Comparison of ENCODE assay signal across 8 mouse cellular contexts in the genomic region with DNA sequence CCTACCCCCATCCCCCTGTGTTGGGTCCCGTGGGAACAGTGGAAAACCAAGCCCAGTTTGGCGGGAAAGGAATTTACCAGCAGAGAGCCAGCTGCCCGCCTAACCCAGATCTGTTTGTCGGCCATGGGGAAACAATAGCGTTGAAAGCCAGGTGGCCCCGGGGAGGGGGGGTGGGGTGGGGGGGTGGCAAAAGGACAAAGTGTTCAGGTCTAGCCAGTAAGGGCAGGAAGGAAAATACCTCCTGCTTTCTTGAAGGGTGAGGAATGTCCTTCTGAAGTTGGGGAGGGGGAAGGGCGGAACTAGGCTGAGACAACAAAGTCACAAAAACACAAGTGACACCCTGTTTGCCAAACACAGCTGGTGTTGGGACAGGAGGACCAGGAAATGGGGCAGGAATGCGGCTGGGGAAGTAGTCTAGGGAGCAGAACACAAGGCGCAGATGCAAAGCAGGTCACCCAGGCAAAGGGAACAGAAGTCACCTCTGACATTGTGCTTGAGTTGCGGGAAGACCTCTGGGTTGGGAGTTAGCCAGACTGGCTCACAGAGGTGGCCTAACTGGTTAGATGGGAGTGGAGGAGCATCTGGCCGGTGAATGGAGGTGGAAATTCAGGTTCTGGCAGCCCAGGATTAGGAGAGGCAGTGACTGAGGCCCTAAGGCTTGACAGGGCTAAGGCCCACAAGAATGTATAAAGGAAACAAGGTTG. TPM values are rescaled to one million over a fixed set of nuclear protein-coding genes. Genes with fewer than 3 reads are reported as not detected.
DNase-seq lines count a peak whose midpoint lies in the region; ATAC-seq lines count a peak whose summit lies in the region.

No protein-coding gene starts in this region.

- 26% methylated on average over 11 of the region's 11 CpGs for WGBS in midbrain, embryonic 11.5 days
- 30% methylated on average over 11 of the region's 11 CpGs for WGBS in midbrain, embryonic 16.5 days
- 30% methylated on average over 11 of the region's 11 CpGs for whole genome bisulfite sequencing in stomach, embryonic 16.5 days

- no peaks in the 10 kb centered on the region for H3K27me3 ChIP-seq in midbrain, embryonic 11.5 days (ENCODE audit: control insufficient read depth, insufficient read depth, low read length)
- no peaks in the 10 kb centered on the region for H3K27me3 ChIP-seq in midbrain, embryonic 16.5 days (ENCODE audit: control insufficient read depth, insufficient read depth, low read depth, low read length)
- no peaks in the 10 kb centered on the region for H3K27me3 ChIP-seq in stomach, embryonic 16.5 days (ENCODE audit: control insufficient read depth, insufficient read depth, low read length)

- peaks cover 3% of the 10 kb centered on the region; the same call in 1 of the 2 replicates for H3K36me3 ChIP-seq in midbrain, embryonic 11.5 days (ENCODE audit: control insufficient read depth, insufficient read depth, low read length)
- H3K36me3 ChIP-seq in midbrain, embryonic 16.5 days (ENCODE audit: control insufficient read depth, insufficient read depth, low read length), result no peaks in the 10 kb centered on the region
- no peaks in the 10 kb centered on the region for H3K36me3 ChIP-seq in stomach, embryonic 16.5 days (ENCODE audit: control insufficient read depth, insufficient read depth, low read length)

- peak; percentile 87 for DNase-seq in midbrain, embryonic 11.5 days (ENCODE audit: low spot score, missing footprints)
- DNase-seq in heart, adult 8-10 months (ENCODE audit: low spot score), result peak; percentile 65
- peak; percentile 79 for DNase-seq in kidney, postnatal 14 days
- no peak for DNase-seq in left cerebral cortex, adult 8-10 months (ENCODE audit: low spot score in 2 of 2)
- DNase-seq in left cerebral cortex, adult 11 months (ENCODE audit: low spot score), result no peak
- no peak for DNase-seq in left cerebral cortex, postnatal 4 days

- no peak overlapping the region; the same call in 1 of the 2 replicates for H3K27ac ChIP-seq in midbrain, embryonic 11.5 days (ENCODE audit: low read depth, low read length)
- no peak overlapping the region for H3K27ac ChIP-seq in midbrain, embryonic 16.5 days (ENCODE audit: low read length)
- H3K27ac ChIP-seq in stomach, embryonic 16.5 days (ENCODE audit: low read length), result peak overlapping the region; percentile 86

- peaks cover 8% of the 10 kb centered on the region for H3K4me1 ChIP-seq in midbrain, embryonic 11.5 days (ENCODE audit: control insufficient read depth, insufficient read depth, low read length)
- no peaks in the 10 kb centered on the region for H3K4me1 ChIP-seq in midbrain, embryonic 16.5 days (ENCODE audit: control insufficient read depth, insufficient read depth, low read length)
- peaks cover 12% of the 10 kb centered on the region; the same call in 1 of the 2 replicates for H3K4me1 ChIP-seq in stomach, embryonic 16.5 days (ENCODE audit: control insufficient read depth, insufficient read depth, low read length)

- peak; percentile 47 for ATAC-seq in midbrain, embryonic 11.5 days (ENCODE audit: low FRiP score)
- no peak for ATAC-seq in midbrain, embryonic 16.5 days
- peak; percentile 81 for ATAC-seq in stomach, embryonic 16.5 days (ENCODE audit: insufficient read depth, low FRiP score)

- 0 out of 2 replicates have a peak overlapping the region, but pooled peaks have one; percentile 4 for H3K9ac ChIP-seq in midbrain, embryonic 11.5 days (ENCODE audit: low read length)
- no peak overlapping the region for H3K9ac ChIP-seq in midbrain, embryonic 16.5 days (ENCODE audit: low read depth, low read length)
- no peak overlapping the region for H3K9ac ChIP-seq in stomach, embryonic 16.5 days (ENCODE audit: low read length)

- intact Hi-C loops in left cerebral cortex, postnatal 4 days (cut with DNase I), result loop anchor here (10.0 kb wide), 2 partner anchors 196 to 606 kb away; a partner anchor contains a TSS

- no peak overlapping the region for H3K4me3 ChIP-seq in midbrain, embryonic 11.5 days (ENCODE audit: low read depth, low read length)
- H3K4me3 ChIP-seq in midbrain, embryonic 16.5 days (ENCODE audit: low read depth, low read length), result no peak overlapping the region
- H3K4me3 ChIP-seq in stomach, embryonic 16.5 days (replicated peaks; ENCODE audit: low read length), result no peak overlapping the region

- no peak overlapping the region for H3K4me2 ChIP-seq in midbrain, embryonic 11.5 days
- no peak overlapping the region for H3K4me2 ChIP-seq in midbrain, embryonic 16.5 days (ENCODE audit: low read length)
- H3K4me2 ChIP-seq in stomach, embryonic 16.5 days (ENCODE audit: low read depth, low read length), result no peak overlapping the region

- H3K9me3 ChIP-seq in midbrain, embryonic 11.5 days (ENCODE audit: control insufficient read depth, low read length), result no peaks in the 10 kb centered on the region
- no peaks in the 10 kb centered on the region for H3K9me3 ChIP-seq in midbrain, embryonic 16.5 days (replicated peaks; ENCODE audit: control insufficient read depth, low read length, poor library complexity, severe bottlenecking)
- no peaks in the 10 kb centered on the region for H3K9me3 ChIP-seq in stomach, embryonic 16.5 days (replicated peaks; ENCODE audit: control insufficient read depth, low read length)

RNA-seq across cellular contexts. Expression of a gene that starts 31.7 kb away (rescaled TPM):
- polyA plus RNA-seq in midbrain, embryonic 11.5 days (2014; fragmentation: Nextera tagmentation; extraction: Ambion mirVana), result 15.1 and 15.4 TPM in 2 replicates
- 6.0 and 7.3 TPM in 2 replicates for polyA plus RNA-seq in midbrain, embryonic 16.5 days (2015; fragmentation: Nextera tagmentation; extraction: Ambion mirVana)
- 1 to 10 TPM in 2 of 4 experiments, under 1 TPM in 2; 0.72 to 1.9 (median 1.2) TPM for total RNA-seq in heart, adult 8-10 months (2022)
- 14.0 and 14.8 TPM in 2 replicates for polyA plus RNA-seq in stomach, embryonic 16.5 days (2015; fragmentation: Nextera tagmentation; extraction: Ambion mirVana)
- 10 to 100 TPM; 10.7 to 14.4 (median 12.5) TPM for total RNA-seq in left cerebral cortex, adult 8-10 months (2022)
- total RNA-seq in left cerebral cortex, postnatal 4 days (2021), result 10 to 100 TPM; 10.9 to 11.2 TPM

Comparison
In these comparisons a context has a peak if more than half of its experiments do, and no peak if none do; other contexts are left out.
1. DNase-seq: peak in midbrain, embryonic 11.5 days (single experiment), heart, adult 8-10 months (single experiment) and kidney, postnatal 14 days (single experiment); none in left cerebral cortex, adult 8-10 months (0 of 2), left cerebral cortex, adult 11 months (single experiment) and left cerebral cortex, postnatal 4 days (single experiment).
2. RNA of a gene that starts 31.7 kb away (total RNA-seq): 10.7 to 14.4 TPM in left cerebral cortex, adult 8-10 months and 10.9 to 11.2 TPM in left cerebral cortex, postnatal 4 days; 0.72 to 1.9 TPM in heart, adult 8-10 months; every median in the first group is over 4 times any median in the second.